Mouse (Mus musculus): ENCODE measurements around the gene Nkain4.

DNA sequence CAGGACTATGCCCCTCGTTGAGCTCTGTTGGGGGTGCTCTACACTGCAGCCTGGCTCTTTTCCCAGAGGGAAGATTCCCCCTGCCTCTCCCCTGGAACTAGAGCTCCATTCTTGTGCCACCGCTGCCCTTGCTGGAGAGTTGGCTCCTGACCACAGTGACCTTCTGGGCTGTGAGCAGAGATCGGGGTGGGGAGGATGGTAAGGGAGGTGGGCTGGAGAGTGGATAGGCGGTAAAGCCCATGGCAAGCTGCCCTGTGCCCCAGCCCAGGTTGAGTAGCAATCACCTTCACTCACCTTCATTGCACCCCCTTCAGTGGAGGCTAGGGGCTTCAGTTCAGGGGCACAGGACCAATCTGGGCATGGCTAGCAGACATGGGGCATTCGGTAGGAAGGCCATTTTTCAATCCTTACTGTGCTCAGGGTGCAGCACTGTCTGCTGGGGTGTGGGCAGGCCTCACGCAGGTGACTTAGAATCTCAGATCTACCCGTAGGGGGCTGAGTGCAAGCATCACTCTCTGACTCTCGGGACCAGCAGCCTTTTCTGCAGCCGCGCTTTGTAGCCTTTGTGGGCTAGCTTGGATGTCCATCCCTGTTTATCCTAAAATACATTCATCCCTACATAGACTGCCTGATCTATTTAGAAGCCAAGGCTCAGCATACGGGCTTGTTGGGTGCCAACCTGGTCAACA lies 58.5 kb downstream of the Nkain4 start:
- TF ChIP-seq CTCF (IDR thresholded peaks at IDR 0.05; ENCODE audit: control insufficient read depth, insufficient read depth, insufficient replicate concordance, low read depth, low read length), result no peak
- no peak for TF ChIP-seq POLR2A (IDR thresholded peaks at IDR 0.05; ENCODE audit: control insufficient read depth, low read depth, low read length)

Data from testis, adult 2 months (tissue).